Mouse (Mus musculus): ENCODE results near the gene Olfr1317. TPM values are rescaled to one million over a fixed set of nuclear protein-coding genes. Genes with fewer than 3 reads are reported as not detected.

Gene Olfr1317
- not detected in 2 replicates for polyA plus RNA-seq (2012; rRNA removed)

DNA sequence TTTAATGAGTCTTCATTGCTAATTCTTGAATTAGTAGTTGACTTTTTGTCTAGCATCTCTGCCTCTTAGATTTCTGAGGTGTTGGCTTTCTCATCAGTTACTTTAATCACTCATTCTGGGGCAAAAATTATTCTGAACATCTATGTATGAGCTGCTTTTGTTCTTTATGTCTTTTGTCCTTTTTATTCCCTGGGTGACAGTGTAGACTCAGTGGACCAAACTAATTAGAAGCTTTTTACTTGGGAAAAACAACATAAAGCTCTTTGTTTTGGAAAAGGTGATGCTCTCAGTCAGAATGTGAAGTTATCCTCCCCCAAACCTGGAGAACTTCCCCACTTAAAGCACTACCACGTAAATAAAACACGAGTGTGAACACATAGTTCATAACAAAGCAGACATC, at the start of gene Olfr1317:
Olfr1317 (plus strand) TSS at position 301 of the 400 bp plus-strand sequence.

DNA sequence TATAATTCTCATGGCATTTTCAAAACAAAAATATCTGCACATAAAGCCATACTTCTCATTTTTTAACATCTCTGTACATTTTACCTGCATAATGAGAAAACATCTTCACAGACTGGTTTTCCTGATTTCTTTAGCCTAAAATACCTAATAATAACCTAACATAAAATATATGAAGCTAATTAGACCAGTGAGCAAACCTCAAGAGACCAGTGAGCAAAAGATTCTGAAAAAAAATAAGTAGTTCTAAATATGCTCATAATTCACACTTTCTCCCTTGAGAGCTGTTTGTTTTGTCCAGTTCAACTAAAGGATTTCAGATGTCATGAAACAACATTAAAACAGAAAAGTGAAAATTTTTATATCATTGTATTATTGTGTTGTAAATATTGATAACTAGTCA, 43.4 kb upstream of the Olfr1317 start, which contains the start of gene Olfr1314:
Olfr1314 (minus strand) TSS at position 101 of the 400 bp plus-strand sequence.

DNA sequence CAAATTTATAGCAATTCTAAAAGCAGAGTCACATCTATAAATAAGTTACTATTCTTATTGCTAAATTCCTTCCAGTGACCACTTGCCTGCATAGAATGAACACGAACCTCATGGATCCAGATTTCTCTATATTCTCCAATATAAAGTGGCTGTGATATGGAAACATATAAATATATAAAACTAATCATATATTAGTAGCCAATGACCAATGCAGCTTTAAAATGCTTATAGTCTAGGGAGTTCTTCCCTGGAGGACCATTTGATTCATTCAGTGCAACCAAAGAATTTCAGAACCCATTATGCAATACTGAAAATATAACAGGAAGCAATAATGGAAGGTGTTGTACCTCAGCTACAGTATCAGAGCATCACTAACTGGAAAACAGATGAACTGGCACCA, 24.8 kb upstream of the Olfr1317 start, which contains the start of gene Olfr1315-ps1:
Olfr1315-ps1 (minus strand) TSS at position 101 of the 400 bp plus-strand sequence.

DNA sequence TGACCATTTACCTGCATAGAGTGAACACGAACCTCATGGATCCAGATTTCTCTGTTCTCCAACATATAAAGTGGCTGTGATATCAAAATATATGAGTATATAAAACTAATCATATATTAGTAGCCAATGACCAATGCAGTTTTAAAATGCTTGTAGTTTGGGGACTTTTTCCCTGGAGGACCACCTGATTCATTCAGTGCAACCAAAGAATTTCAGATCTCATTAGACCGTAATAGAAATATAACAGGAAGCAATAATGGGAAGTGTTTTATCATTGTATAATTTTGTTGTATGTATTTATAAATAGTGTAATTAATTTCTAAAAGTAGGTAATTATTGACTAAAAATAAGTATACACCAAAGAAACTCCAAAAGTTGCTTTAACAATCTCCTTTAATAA, 5.3 kb upstream of the Olfr1317 start, which contains the start of gene Olfr1316:
Olfr1316 (minus strand) TSS at position 101 of the 400 bp plus-strand sequence.

DNA sequence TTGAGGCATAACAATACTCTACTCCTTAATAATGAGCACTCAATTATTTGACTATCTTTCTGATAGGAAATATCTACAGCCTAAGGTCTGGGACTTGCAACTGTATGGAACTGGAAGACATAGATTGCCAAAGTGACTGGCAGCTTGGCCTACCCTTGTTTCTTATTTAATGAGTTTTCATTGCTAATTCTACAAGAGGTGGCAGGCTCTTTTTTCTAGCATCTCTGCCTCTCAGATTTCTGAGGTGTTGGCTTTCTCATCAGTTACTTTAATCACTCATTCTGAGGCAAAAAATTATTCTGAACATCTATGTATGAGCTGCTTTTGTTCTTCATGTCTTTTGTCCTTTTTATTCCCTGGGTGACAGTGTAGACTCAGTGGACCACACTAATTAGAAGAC, 13.8 kb downstream of the Olfr1317 start, which contains the start of gene Olfr1318:
Olfr1318 (plus strand) TSS at position 301 of the 400 bp plus-strand sequence.

Other genes starting within 250 kb of the Olfr1317 start
- not detected in 2 replicates for gene Olfr1306, start 224.1 kb upstream of the Olfr1317 start, polyA plus RNA-seq (2012; rRNA removed)
- not detected in 2 replicates for gene Olfr1307, start 190.9 kb upstream of the Olfr1317 start, polyA plus RNA-seq (2012; rRNA removed)
- gene Olfr1308, start 175.4 kb upstream of the Olfr1317 start, polyA plus RNA-seq (2012; rRNA removed) = not detected in 2 replicates
- not detected in 2 replicates for gene Olfr1309, start 150.0 kb upstream of the Olfr1317 start, polyA plus RNA-seq (2012; rRNA removed)
- not detected in 2 replicates for gene Olfr1310, start 127.6 kb upstream of the Olfr1317 start, polyA plus RNA-seq (2012; rRNA removed)
- not detected in 2 replicates for gene Olfr1311, start 115.9 kb upstream of the Olfr1317 start, polyA plus RNA-seq (2012; rRNA removed)
- gene Olfr1312, start 90.1 kb upstream of the Olfr1317 start, polyA plus RNA-seq (2012; rRNA removed) = not detected in 2 replicates
- gene Olfr1313, start 62.5 kb upstream of the Olfr1317 start, polyA plus RNA-seq (2012; rRNA removed) = not detected in 2 replicates
- gene Olfr1314, start 43.5 kb upstream of the Olfr1317 start, polyA plus RNA-seq (2012; rRNA removed) = 0.05 TPM in 1 of 2 replicates, not detected in the other
- not detected in 2 replicates for gene Olfr1315-ps1, start 24.9 kb upstream of the Olfr1317 start, polyA plus RNA-seq (2012; rRNA removed)
- gene Olfr1316, start 5.4 kb upstream of the Olfr1317 start, polyA plus RNA-seq (2012; rRNA removed) = 0.01 TPM in 1 of 2 replicates, not detected in the other
- gene Olfr1318, start 13.9 kb downstream of the Olfr1317 start, polyA plus RNA-seq (2012; rRNA removed) = not detected in 2 replicates
- gene Lpcat4, start 99.1 kb downstream of the Olfr1317 start, polyA plus RNA-seq (2012; rRNA removed) = 65.1 and 67.0 TPM in 2 replicates
- not detected in 2 replicates for gene Nutm1, start 119.0 kb downstream of the Olfr1317 start, polyA plus RNA-seq (2012; rRNA removed)
- 162 and 164 TPM in 2 replicates for gene Nop10, start 121.6 kb downstream of the Olfr1317 start, polyA plus RNA-seq (2012; rRNA removed)
- 60.9 and 61.4 TPM in 2 replicates for gene Slc12a6, start 125.5 kb downstream of the Olfr1317 start, polyA plus RNA-seq (2012; rRNA removed)
- 0.05 TPM in 1 of 2 replicates, not detected in the other for gene Gm21985, start 126.0 kb downstream of the Olfr1317 start, polyA plus RNA-seq (2012; rRNA removed)
- gene Emc4, start 227.7 kb downstream of the Olfr1317 start, polyA plus RNA-seq (2012; rRNA removed) = 142 and 150 TPM in 2 replicates
- 18.9 and 19.0 TPM in 2 replicates for gene Katnbl1, start 238.9 kb downstream of the Olfr1317 start, polyA plus RNA-seq (2012; rRNA removed)